Mouse (Mus musculus) kidney, adult 2 months (tissue): ENCODE results near the gene Epc2. TPM values are rescaled to one million over a fixed set of nuclear protein-coding genes. Genes with fewer than 3 reads are reported as not detected.

Experiments
- DNase-seq: peaks from one replicate; pipeline ENCODE4 v3.0.0; 2021
- H3K27ac ChIP-seq: fragments of 200-500 bp; 2 replicates; pipeline ENCODE4 v1.5.1; 2012; ENCODE audit warnings: low read depth, low read length, control low read depth, inconsistent platforms; ENCODE audit not compliant: insufficient read depth
- H3K27me3 ChIP-seq: fragments of 200-500 bp; replicated peaks from 2 replicates; pipeline ENCODE4 v1.6.1; 2012; ENCODE audit warnings: mild to moderate bottlenecking, moderate library complexity, low read length, inconsistent platforms; ENCODE audit not compliant: control insufficient read depth, insufficient read depth
- H3K36me3 ChIP-seq: fragments of 200-500 bp; 2 replicates; pipeline ENCODE4 v1.6.1; 2012; ENCODE audit warnings: mild to moderate bottlenecking, moderate library complexity, low read length, inconsistent platforms; ENCODE audit not compliant: control insufficient read depth, insufficient read depth
- H3K4me1 ChIP-seq: fragments of 200-500 bp; 2 replicates; pipeline ENCODE4 v1.6.1; 2011; ENCODE audit warnings: low read length; ENCODE audit not compliant: control insufficient read depth, insufficient read depth
- H3K4me3 ChIP-seq: fragments of 200-500 bp; 2 replicates; pipeline ENCODE4 v1.5.1; 2011; ENCODE audit warnings: mild to moderate bottlenecking, low read depth, low read length, control low read depth; ENCODE audit not compliant: insufficient read depth
- CTCF ChIP-seq: fragments of 200-500 bp; conservative IDR thresholded peaks from 2 replicates; pipeline ENCODE4 v1.5.1; 2011; ENCODE audit warnings: low read depth, mild to moderate bottlenecking, control low read depth, low read length, moderate library complexity, mixed read lengths; ENCODE audit not compliant: insufficient read depth, insufficient read length
- POLR2A ChIP-seq: fragments of 200-500 bp; IDR thresholded peaks from one replicate; pipeline ENCODE4 v1.6.1; 2011; ENCODE audit warnings: low read depth, low read length, control low read depth
- WGBS: fragments of 180-500 bp; shearing (Covaris S2); methylation state at CpG from one replicate; pipeline ENCODE4 v1.1.7; 2018; 5-methylcytosine and 5-hydroxymethylcytosine counted together
- polyA plus RNA-seq: library from polyadenylated mRNA; depleted of rRNA; stranded (reverse); fragments of >200 nt; gene quantifications from 2 replicates; pipeline ENCODE4 v1.2.3, GENCODE M21; 2012

Gene Epc2
- polyA plus RNA-seq, 1 experiment, result 6.0 TPM

DNA sequence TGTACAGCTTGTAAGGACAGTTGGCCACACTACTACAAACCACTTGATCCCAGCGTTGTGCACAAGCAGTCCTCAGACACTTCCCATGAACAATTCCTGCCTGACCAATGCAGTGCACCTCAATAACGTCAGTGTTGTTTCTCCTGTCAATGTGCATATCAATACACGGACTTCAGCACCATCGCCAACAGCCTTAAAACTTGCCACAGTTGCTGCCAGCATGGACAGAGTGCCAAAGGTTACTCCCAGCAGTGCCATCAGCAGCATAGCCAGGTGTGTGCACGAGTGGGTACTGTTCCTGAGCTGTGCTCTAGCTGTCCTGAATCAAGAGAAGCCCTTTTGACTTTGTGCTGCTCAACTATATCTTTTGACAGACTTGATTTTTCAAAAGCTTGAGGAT is 97.2 kb downstream of the Epc2 start:
- Histone ChIP-seq H3K4me3 (no peak overlapping the region), H3K27me3 (no peaks in the 10 kb centered on the region), H3K36me3 (no peaks in the 10 kb centered on the region; the same call in none of the 2 replicates), H3K4me1 (no peaks in the 10 kb centered on the region), H3K27ac (no peak overlapping the region)
- no peak for DNase-seq
- no peak for TF ChIP-seq CTCF
- no peak for TF ChIP-seq POLR2A
- 81% methylated on average over 5 of the region's 5 CpGs for WGBS

DNA sequence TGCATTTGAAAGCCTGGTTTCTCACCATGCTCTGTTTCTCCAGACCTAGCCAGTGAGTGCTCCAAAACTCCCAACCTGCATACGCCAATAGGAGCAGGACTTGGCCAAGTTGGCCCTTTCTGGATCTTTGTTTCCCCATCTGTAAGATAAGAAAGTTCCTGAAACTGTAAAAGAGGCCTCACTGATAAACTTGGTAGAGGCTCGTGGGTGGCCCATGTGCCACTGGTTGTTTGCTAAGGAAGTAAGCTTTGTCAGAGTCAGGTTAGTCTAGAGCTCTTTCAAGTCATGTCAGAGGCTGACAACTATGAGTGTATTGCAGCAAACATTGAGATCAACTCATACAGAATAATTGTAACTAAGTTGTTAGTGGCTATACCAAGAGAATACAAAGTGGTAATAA is 101.8 kb downstream of the Epc2 start:
- Histone ChIP-seq H3K4me3 (no peak overlapping the region), H3K27ac (no peak overlapping the region), H3K27me3 (no peaks in the 10 kb centered on the region), H3K4me1 (no peaks in the 10 kb centered on the region), H3K36me3 (no peaks in the 10 kb centered on the region; the same call in 1 of the 2 replicates)
- WGBS, result 83% methylated on average over 2 of the region's 2 CpGs
- no peak for DNase-seq
- no peak for TF ChIP-seq CTCF
- TF ChIP-seq POLR2A, result no peak

DNA sequence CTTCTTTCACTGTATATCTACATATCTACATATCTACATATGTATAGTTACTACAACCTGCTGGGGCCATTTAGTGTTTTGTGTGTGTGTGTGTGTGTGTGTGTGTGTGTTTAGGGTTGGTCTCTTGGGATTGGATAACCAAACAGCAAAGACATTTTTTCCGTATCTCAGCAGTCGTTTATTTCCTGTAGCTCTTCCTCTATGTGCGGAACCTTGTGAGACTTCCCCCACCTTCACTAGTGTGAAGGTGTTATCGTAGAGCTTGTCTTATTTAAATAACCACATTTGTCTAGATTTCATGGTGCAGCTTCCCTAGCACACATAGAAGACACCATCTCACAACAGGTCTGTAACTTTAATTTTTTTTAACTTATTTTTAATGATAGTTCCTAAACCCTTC is 106.1 kb downstream of the Epc2 start:
- Histone ChIP-seq H3K4me1 (no peaks in the 10 kb centered on the region), H3K27me3 (no peaks in the 10 kb centered on the region), H3K36me3 (no peaks in the 10 kb centered on the region; the same call in 1 of the 2 replicates), H3K4me3 (no peak overlapping the region), H3K27ac (no peak overlapping the region)
- WGBS, result 85% methylated on average over 4 of the region's 4 CpGs
- TF ChIP-seq CTCF, result no peak
- no peak for TF ChIP-seq POLR2A
- no peak for DNase-seq

DNA sequence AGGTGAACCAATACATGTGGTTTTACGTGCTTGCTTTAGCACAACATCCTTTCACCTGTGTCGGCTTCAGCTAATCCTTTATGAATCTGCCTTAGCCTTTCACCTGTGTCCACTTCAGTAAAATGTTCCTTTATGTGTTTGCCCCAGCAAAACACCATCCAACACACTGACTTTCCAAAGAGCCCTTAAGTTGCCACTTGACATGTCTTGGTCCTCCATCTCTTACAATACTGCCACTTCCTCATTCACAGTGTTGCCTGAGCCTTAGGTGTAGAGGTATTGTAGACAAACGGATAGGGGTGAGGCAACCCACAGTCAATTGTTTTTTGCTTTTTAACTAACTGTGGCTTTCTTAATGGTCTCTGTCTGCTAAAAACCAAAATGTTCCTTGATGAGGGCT is 107.1 kb downstream of the Epc2 start:
- Histone ChIP-seq H3K4me1 (no peaks in the 10 kb centered on the region), H3K27me3 (no peaks in the 10 kb centered on the region), H3K36me3 (no peaks in the 10 kb centered on the region; the same call in 1 of the 2 replicates), H3K27ac (no peak overlapping the region), H3K4me3 (no peak overlapping the region)
- no peak for DNase-seq
- TF ChIP-seq CTCF (no peak), POLR2A (no peak)
- WGBS, result 87% methylated on average over 3 of the region's 3 CpGs

DNA sequence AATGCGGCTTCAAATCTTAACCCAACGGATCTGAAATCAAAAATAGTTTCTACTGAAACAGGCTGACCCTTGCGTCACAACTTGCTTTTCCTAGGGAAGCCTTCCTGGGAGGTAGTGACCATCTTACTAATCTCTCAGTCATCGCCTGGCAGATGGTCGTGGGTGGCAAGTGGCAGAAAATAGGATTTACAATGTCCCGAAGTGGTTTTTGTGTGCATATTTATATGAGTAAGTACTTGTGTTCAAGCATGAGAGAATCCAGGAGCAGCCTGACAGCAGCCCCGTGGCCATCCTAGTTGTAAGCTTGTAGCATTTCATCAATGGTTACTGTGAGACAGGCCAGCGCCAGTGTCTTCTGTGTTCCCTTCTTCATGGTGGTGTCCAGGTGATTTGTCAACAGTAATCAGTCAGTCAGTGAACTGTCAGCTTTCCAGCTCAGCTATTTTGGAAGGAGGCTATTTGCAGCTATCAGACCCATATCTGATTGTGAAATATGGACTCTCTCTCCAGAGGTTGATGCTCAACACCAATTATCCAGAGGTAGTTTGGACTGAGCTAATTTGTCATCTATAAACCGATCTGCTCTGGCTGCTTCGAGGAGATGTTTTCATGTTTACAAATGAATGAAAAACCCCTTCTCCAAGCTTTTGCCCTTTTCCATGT is 111.5 kb downstream of the Epc2 start:
- H3K27me3 ChIP-seq, result no peaks in the 10 kb centered on the region
- H3K4me1 ChIP-seq, result no peaks in the 10 kb centered on the region
- no peak for TF ChIP-seq POLR2A
- no peak for TF ChIP-seq CTCF
- no peak for DNase-seq
- H3K36me3 ChIP-seq, result no peaks in the 10 kb centered on the region
- WGBS, result 86% methylated on average over 10 of the region's 10 CpGs
- no peak overlapping the region for H3K4me3 ChIP-seq
- H3K27ac ChIP-seq, result no peak overlapping the region

DNA sequence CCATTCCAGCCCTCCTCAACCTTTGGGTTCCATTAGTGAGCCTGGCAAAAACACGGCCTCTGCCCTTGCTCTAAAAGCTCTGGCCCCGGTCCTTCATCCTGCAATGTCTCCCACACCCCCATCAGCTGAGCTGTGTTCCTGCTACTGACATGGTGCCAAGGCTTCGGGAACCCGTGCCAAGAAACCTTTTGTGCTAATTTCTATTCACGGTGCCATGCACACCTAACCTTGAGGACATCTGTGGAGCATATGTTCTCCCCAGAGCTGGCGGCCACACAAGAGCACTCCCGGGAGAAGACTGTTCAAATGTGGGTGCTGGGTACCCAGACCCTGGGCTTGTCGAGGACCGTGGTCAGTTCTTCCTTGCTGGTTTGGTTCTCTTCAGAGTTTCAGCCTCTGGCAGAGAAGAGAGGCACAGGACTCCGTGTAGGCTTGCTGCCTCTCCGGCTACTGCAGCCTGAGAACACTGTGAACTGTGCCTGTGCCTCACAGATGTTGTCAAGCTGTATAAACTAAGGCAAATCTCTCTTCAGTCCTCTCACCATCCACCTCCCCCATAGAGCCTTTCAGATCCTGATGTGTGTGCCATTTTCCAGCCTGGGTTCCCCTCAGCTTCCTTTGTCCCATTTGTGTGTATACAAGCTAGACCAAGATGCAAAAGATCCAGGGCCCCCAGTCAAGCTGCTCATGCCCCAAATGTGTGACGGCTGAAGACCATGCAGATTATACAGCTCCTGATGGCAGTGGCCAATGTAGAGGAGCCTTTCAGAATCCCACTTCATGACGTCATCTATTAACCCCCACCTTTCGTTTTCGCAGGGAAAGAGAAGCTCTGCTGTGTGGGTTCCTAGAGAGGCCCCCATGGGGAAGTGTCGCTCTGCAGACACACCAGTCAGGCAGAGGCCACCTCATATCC is 118.8 kb downstream of the Epc2 start:
- Histone ChIP-seq H3K4me1 (peaks cover 4% of the 10 kb centered on the region; the same call in 1 of the 2 replicates), H3K27me3 (no peaks in the 10 kb centered on the region), H3K27ac (no peak overlapping the region), H3K4me3 (no peak overlapping the region), H3K36me3 (no peaks in the 10 kb centered on the region)
- TF ChIP-seq POLR2A (no peak), CTCF (no peak)
- peak; percentile 90 for DNase-seq
- WGBS, result 42% methylated on average over 16 of the region's 16 CpGs

DNA sequence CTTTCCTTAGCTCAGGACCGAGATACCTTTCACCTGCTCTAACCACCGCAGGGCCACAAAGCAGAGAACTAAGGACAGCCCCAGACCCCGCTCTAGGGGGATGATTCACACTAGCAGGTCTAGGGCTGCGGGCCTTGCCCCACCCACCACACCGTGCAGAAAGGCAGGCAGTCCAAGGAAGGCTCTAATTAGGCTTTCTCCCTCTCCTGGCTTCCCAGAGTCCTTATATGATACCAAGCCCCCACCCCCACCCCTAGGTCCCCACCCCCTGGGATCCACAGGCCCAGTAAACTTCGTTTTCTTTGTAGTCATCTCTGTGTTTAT is 119.5 kb downstream of the Epc2 start:
- no peaks in the 10 kb centered on the region for H3K27me3 ChIP-seq
- 54% methylated on average over 6 of the region's 6 CpGs for WGBS

More for the DNA sequence above, 119.5 kb downstream of the Epc2 start:
- Histone ChIP-seq H3K4me3 (no peak overlapping the region), H3K36me3 (no peaks in the 10 kb centered on the region), H3K27ac (no peak overlapping the region), H3K4me1 (peaks cover 4% of the 10 kb centered on the region; the same call in 1 of the 2 replicates)
- TF ChIP-seq CTCF, result no peak
- TF ChIP-seq POLR2A, result no peak
- no peak for DNase-seq
